Mouse (Mus musculus) C2C12 (cell line): ENCODE measurements at regions not wholly inside any gene's neighbourhood (a gene's known extent, or its start where the extent isn't known, plus 50 kb on each side); places are given as distances from the start of the nearest gene placed in this dataset.

ENCODE experiments used
- CTCF ChIP-seq: IDR thresholded peaks from one replicate; pipeline ENCODE4 v1.5.1; 2011; ENCODE audit not compliant: control insufficient read depth, insufficient read depth, insufficient read length
- MAX ChIP-seq: IDR thresholded peaks from one replicate; pipeline ENCODE4 v1.6.1; 2011; ENCODE audit warnings: mild to moderate bottlenecking, control low read depth
- MYOG ChIP-seq: IDR thresholded peaks from one replicate; pipeline ENCODE4 v1.6.1; 2011; ENCODE audit not compliant: control insufficient read depth, insufficient read length; ENCODE audit errors: extremely low read depth
- USF1 ChIP-seq: IDR thresholded peaks from one replicate; pipeline ENCODE4 v1.6.1; 2011; ENCODE audit warnings: low read depth, mild to moderate bottlenecking, control low read depth, moderate library complexity

- TF ChIP-seq MAX (peak; percentile 73), CTCF (peak; percentile 14), MYOG (no peak), USF1 (no peak)
Observed at GRCm38 (mm10) chr12:77019708-77020511, 57.9 kb upstream of the Max start.
